Mouse (Mus musculus): Measurements from ENCODE around the gene Dut.

Gene Dut

DNA sequence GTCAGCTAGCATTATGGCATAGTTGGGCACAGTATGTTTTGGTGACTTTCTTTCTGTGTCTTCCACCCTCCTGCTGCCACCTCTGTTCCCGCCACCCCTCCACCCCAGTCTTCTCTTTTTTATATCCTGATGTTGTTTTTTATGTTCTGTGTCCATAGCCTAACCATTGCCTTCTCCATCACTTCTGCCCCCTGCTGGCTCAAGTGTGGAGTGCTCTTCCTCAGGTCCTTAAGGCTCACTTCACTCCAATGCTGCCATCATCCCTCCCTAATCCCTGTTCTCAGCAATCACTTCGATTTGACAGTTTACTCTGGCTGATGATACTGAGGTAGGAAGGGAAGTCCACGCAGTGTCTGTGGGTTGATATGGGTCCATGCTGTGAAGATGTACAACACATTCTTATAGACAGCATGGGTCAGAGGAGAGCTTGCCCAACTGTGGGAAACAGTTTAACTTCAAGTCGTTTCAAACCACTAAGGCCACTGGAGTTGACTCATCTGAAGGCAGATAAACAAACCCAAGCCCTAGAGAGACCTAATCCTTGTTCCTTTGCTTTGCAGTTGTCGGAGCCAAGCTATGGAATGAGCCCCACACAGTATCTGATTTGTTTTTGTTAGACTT is 56.9 kb downstream of the Dut start:
- DNase-seq (ENCODE audit: low spot score in 2 of 2), result no peak

DNA sequence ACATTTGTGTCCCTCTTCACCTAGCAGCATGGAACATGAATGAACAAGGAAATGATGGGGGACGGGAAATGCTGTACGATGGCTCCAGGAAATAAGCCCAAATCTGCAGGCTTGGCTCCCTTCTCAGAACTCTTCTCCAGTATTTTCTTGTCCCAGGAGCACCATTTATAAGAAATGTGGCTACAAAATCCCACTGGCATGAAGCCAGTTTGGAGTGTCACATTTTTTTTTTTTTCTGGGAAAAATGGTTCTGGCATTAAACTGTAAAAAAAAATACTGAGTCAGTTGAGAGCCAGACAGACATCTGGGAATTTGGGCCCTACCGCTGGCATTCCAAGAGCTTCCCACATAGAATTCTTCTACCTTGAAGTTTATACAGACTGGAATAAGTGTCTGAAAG is 57.8 kb downstream of the Dut start:
- no peak for DNase-seq (ENCODE audit: low spot score in 2 of 2)

DNA sequence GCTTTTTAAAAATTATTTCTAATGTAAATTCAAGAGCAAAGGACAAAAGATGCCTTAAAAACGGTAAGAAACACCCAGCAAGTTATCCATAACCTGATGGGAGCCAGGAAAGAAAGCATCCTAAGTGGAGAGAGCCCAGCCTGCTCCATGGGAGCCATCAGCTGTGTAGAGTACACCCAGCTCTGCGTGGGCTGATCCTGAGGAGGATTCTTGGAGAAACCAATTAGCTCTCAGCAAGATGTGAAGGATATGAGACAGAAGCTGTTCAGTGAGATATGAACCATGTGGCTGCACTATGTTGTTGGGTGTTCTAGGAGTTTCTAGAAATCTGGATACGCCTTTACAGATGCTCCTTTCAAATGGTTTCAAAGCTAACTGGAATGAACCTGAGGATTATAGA is 58.7 kb downstream of the Dut start:
- DNase-seq (ENCODE audit: low spot score in 2 of 2), result no peak
